Mouse (Mus musculus): ENCODE measurements around the gene Aff3.

Gene Aff3

GRCm38 (mm10) chr1:38654981-38655540 lies 9.7 kb downstream of the Aff3 start:
- no peak for DNase-seq

- no peak for DNase-seq
Observed at GRCm38 (mm10) chr1:38650031-38650430, 14.7 kb downstream of the Aff3 start.

- DNase-seq = no peak
Observed at GRCm38 (mm10) chr1:38649174-38649573, 15.6 kb downstream of the Aff3 start.

GRCm38 (mm10) chr1:38642288-38642687 lies 22.5 kb downstream of the Aff3 start:
- peak; percentile 41 for DNase-seq

- DNase-seq = no peak
Observed at GRCm38 (mm10) chr1:38639669-38640068, 25.1 kb downstream of the Aff3 start.

- DNase-seq = no peak
Observed at GRCm38 (mm10) chr1:38635596-38635995, 29.2 kb downstream of the Aff3 start.

- DNase-seq = peak; percentile 22
Observed at GRCm38 (mm10) chr1:38634081-38634480, 30.7 kb downstream of the Aff3 start.

- no peak for DNase-seq
Observed at GRCm38 (mm10) chr1:38632461-38633180, 32.1 kb downstream of the Aff3 start.

- no peak for DNase-seq
Observed at GRCm38 (mm10) chr1:38631501-38632279, 33.1 kb downstream of the Aff3 start.

GRCm38 (mm10) chr1:38628901-38629585 lies 35.7 kb downstream of the Aff3 start:
- peak; percentile 88 for DNase-seq

GRCm38 (mm10) chr1:38628426-38628825 lies 36.3 kb downstream of the Aff3 start:
- no peak for DNase-seq

GRCm38 (mm10) chr1:38627683-38628361 lies 36.9 kb downstream of the Aff3 start:
- peak; percentile 30 for DNase-seq

- DNase-seq = peak; percentile 56
Observed at GRCm38 (mm10) chr1:38626739-38627661, 37.8 kb downstream of the Aff3 start.

GRCm38 (mm10) chr1:38626388-38626738 lies 38.4 kb downstream of the Aff3 start:
- no peak for DNase-seq

GRCm38 (mm10) chr1:38621840-38622239 lies 42.9 kb downstream of the Aff3 start:
- DNase-seq = no peak

- DNase-seq = no peak
Observed at GRCm38 (mm10) chr1:38620401-38620800, 44.4 kb downstream of the Aff3 start.

GRCm38 (mm10) chr1:38606741-38607140 lies 58.0 kb downstream of the Aff3 start:
- DNase-seq = no peak

- DNase-seq = no peak
Observed at GRCm38 (mm10) chr1:38605426-38605825, 59.3 kb downstream of the Aff3 start.

- DNase-seq = peak; percentile 45
Observed at GRCm38 (mm10) chr1:38604611-38605010, 60.1 kb downstream of the Aff3 start.

GRCm38 (mm10) chr1:38601802-38602508 lies 62.8 kb downstream of the Aff3 start:
- no peak for DNase-seq

GRCm38 (mm10) chr1:38595311-38595710 lies 69.4 kb downstream of the Aff3 start:
- DNase-seq = no peak
